Mouse (Mus musculus) testis, adult 2 months (tissue): ENCODE results near the gene Npas3.

ENCODE experiments used
- CTCF ChIP-seq: fragments of 200-500 bp; IDR thresholded peaks from 2 replicates; pipeline ENCODE4 v1.5.1; 2012; ENCODE audit warnings: low read depth, mild to moderate bottlenecking, inconsistent platforms, low read length, moderate library complexity; ENCODE audit not compliant: control insufficient read depth, insufficient read depth, insufficient replicate concordance
- POLR2A ChIP-seq: fragments of 200-500 bp; IDR thresholded peaks from 2 replicates; pipeline ENCODE4 v1.6.1; 2012; ENCODE audit warnings: low read depth, mild to moderate bottlenecking, inconsistent platforms, low read length, moderate library complexity; ENCODE audit not compliant: control insufficient read depth

GRCm38 (mm10) chr12:53881684-53882083 lies 633.2 kb downstream of the Npas3 start:
- TF ChIP-seq CTCF = no peak
- no peak for TF ChIP-seq POLR2A
